Mouse (Mus musculus) E14TG2a.4 (cell line): ENCODE data around the gene Xrcc1.
A peak's percentile ranks its signal among the peaks of the same experiment; 100 is the strongest.

Experiments used
- H3K27me3 ChIP-seq: 2 replicates; pipeline ENCODE4 v1.6.1; 2014; ENCODE audit warnings: low read length, control low read depth; ENCODE audit not compliant: insufficient read depth
- H3K36me3 ChIP-seq: 2 replicates; pipeline ENCODE4 v1.6.1; 2014; ENCODE audit warnings: low read length, control low read depth; ENCODE audit not compliant: insufficient read depth
- H3K4me1 ChIP-seq: replicated peaks from 2 replicates; pipeline ENCODE4 v1.6.1; 2014; ENCODE audit warnings: low read depth, low read length, control low read depth
- H3K4me3 ChIP-seq: replicated peaks from 2 replicates; pipeline ENCODE4 v1.5.1; 2014; ENCODE audit warnings: mild to moderate bottlenecking, low read length
- H3K9me3 ChIP-seq: 2 replicates; pipeline ENCODE4 v1.6.1; 2014; ENCODE audit warnings: low read length, control low read depth
- CTCF ChIP-seq: conservative IDR thresholded peaks from 2 replicates; pipeline ENCODE4 v1.5.1; 2014; ENCODE audit warnings: low read length
- NANOG ChIP-seq: IDR thresholded peaks from 2 replicates; pipeline ENCODE4 v1.6.1; 2014; ENCODE audit warnings: borderline replicate concordance, low read length, mixed read lengths
- POU5F1 ChIP-seq: IDR thresholded peaks from 2 replicates; pipeline ENCODE4 v1.6.1; 2014; ENCODE audit warnings: low read length, borderline replicate concordance

Xrcc1 gene

GRCm38 (mm10) chr7:24533031-24533571 lies 13.0 kb upstream of the Xrcc1 start:
- Histone ChIP-seq H3K27me3 (peaks cover 22% of the 10 kb centered on the region), H3K36me3 (peaks cover 10% of the 10 kb centered on the region), H3K4me3 (peak overlapping the region; percentile 85), H3K9me3 (no peaks in the 10 kb centered on the region), H3K4me1 (peaks cover 64% of the 10 kb centered on the region)
- no peak for TF ChIP-seq POU5F1
- TF ChIP-seq CTCF = no peak; the same call in 1 of the 2 replicates
- TF ChIP-seq NANOG = no peak

- TF ChIP-seq NANOG (no peak), POU5F1 (no peak), CTCF (no peak)
- peaks cover 70% of the 10 kb centered on the region for H3K4me1 ChIP-seq
These were observed 12.3 kb upstream of the Xrcc1 start for GRCm38 (mm10) chr7:24533806-24534205.

GRCm38 (mm10) chr7:24534301-24534700 lies 11.8 kb upstream of the Xrcc1 start:
- TF ChIP-seq NANOG = no peak
- no peak for TF ChIP-seq POU5F1
- TF ChIP-seq CTCF = no peak
- H3K27me3 ChIP-seq = peaks cover 22% of the 10 kb centered on the region
- peak overlapping the region; percentile 85 for H3K4me3 ChIP-seq
- H3K36me3 ChIP-seq = peaks cover 10% of the 10 kb centered on the region
- peaks cover 6% of the 10 kb centered on the region for H3K9me3 ChIP-seq
- H3K4me1 ChIP-seq = peaks cover 65% of the 10 kb centered on the region

More at GRCm38 (mm10) chr7:24533806-24534205, 12.3 kb upstream of the Xrcc1 start:
- peak overlapping the region; percentile 85 for H3K4me3 ChIP-seq
- H3K27me3 ChIP-seq = peaks cover 22% of the 10 kb centered on the region
- peaks cover 10% of the 10 kb centered on the region for H3K36me3 ChIP-seq
- H3K9me3 ChIP-seq = peaks cover 2% of the 10 kb centered on the region

GRCm38 (mm10) chr7:24537081-24537480 lies 9.0 kb upstream of the Xrcc1 start:
- H3K4me1 ChIP-seq = peaks cover 43% of the 10 kb centered on the region
- H3K9me3 ChIP-seq = peaks cover 10% of the 10 kb centered on the region
- H3K36me3 ChIP-seq = peaks cover 9% of the 10 kb centered on the region
- no peak for TF ChIP-seq CTCF
- TF ChIP-seq NANOG = no peak
- TF ChIP-seq POU5F1 = no peak
- H3K4me3 ChIP-seq = no peak overlapping the region
- H3K27me3 ChIP-seq = peaks cover 22% of the 10 kb centered on the region

GRCm38 (mm10) chr7:24537591-24537990 lies 8.5 kb upstream of the Xrcc1 start:
- H3K9me3 ChIP-seq = peaks cover 10% of the 10 kb centered on the region
- no peak overlapping the region for H3K4me3 ChIP-seq
- peaks cover 38% of the 10 kb centered on the region for H3K4me1 ChIP-seq
- no peak for TF ChIP-seq NANOG
- peaks cover 5% of the 10 kb centered on the region; the same call in 1 of the 2 replicates for H3K36me3 ChIP-seq
- H3K27me3 ChIP-seq = peaks cover 17% of the 10 kb centered on the region

GRCm38 (mm10) chr7:24538154-24538553 lies 7.9 kb upstream of the Xrcc1 start:
- TF ChIP-seq CTCF = no peak
- TF ChIP-seq POU5F1 = no peak
- no peak for TF ChIP-seq NANOG
- peaks cover 17% of the 10 kb centered on the region for H3K27me3 ChIP-seq
- peaks cover 33% of the 10 kb centered on the region for H3K4me1 ChIP-seq
- H3K4me3 ChIP-seq = no peak overlapping the region
- peaks cover 5% of the 10 kb centered on the region; the same call in 1 of the 2 replicates for H3K36me3 ChIP-seq
- peaks cover 10% of the 10 kb centered on the region for H3K9me3 ChIP-seq

GRCm38 (mm10) chr7:24538701-24539100 lies 7.4 kb upstream of the Xrcc1 start:
- Histone ChIP-seq H3K9me3 (peaks cover 10% of the 10 kb centered on the region), H3K4me1 (peaks cover 27% of the 10 kb centered on the region), H3K4me3 (no peak overlapping the region), H3K27me3 (peaks cover 12% of the 10 kb centered on the region), H3K36me3 (peaks cover 5% of the 10 kb centered on the region; the same call in 1 of the 2 replicates)
- TF ChIP-seq NANOG (no peak), CTCF (no peak), POU5F1 (no peak)

- TF ChIP-seq NANOG (no peak), POU5F1 (no peak), CTCF (no peak)
- peaks cover 5% of the 10 kb centered on the region; the same call in 1 of the 2 replicates for H3K36me3 ChIP-seq
- H3K27me3 ChIP-seq = peaks cover 9% of the 10 kb centered on the region
- peaks cover 23% of the 10 kb centered on the region for H3K4me1 ChIP-seq
- peaks cover 10% of the 10 kb centered on the region for H3K9me3 ChIP-seq
- no peak overlapping the region for H3K4me3 ChIP-seq
These were observed 6.4 kb upstream of the Xrcc1 start for GRCm38 (mm10) chr7:24539686-24540085.

- Histone ChIP-seq H3K9me3 (0 out of 2 replicates have a peak, but pooled peaks cover 2% of the 10 kb centered on the region), H3K4me1 (peaks cover 38% of the 10 kb centered on the region), H3K4me3 (no peak overlapping the region), H3K36me3 (peaks cover 19% of the 10 kb centered on the region), H3K27me3 (no peaks in the 10 kb centered on the region)
- TF ChIP-seq POU5F1 = no peak
- TF ChIP-seq CTCF = peak; percentile 88
These were observed 1.6 kb upstream of the Xrcc1 start for GRCm38 (mm10) chr7:24544506-24544905.
